Mouse (Mus musculus) kidney, embryonic 16.5 days (tissue): ENCODE results near the gene Zbed4. TPM values are rescaled to one million over a fixed set of nuclear protein-coding genes. Genes with fewer than 3 reads are reported as not detected.
A peak's percentile ranks its signal among the peaks of the same experiment; 100 is the strongest.

ENCODE experiments used
- ATAC-seq: fragments of 200-750 bp; cut with Nextera tagmentation; 2 replicates; pipeline ENCODE4 v1.8.0; 2017; ENCODE audit warnings: moderate TSS enrichment; ENCODE audit not compliant: low FRiP score, low TSS enrichment
- H3K27ac ChIP-seq: fragments of 300-500 bp; sonication (generic); 2 replicates; pipeline ENCODE4 v1.5.1; 2014; ENCODE audit warnings: low read length
- H3K27me3 ChIP-seq: fragments of 300-500 bp; sonication (generic); 2 replicates; pipeline ENCODE4 v1.6.1; 2014; ENCODE audit warnings: low read length, control low read depth, mixed read lengths; ENCODE audit not compliant: insufficient read depth
- H3K36me3 ChIP-seq: fragments of 300-500 bp; sonication (generic); 2 replicates; pipeline ENCODE4 v1.6.1; 2014; ENCODE audit warnings: low read length, control low read depth, mixed read lengths; ENCODE audit not compliant: insufficient read depth
- H3K4me1 ChIP-seq: fragments of 300-500 bp; sonication (generic); 2 replicates; pipeline ENCODE4 v1.6.1; 2014; ENCODE audit warnings: low read length, control low read depth, mixed read lengths; ENCODE audit not compliant: insufficient read depth
- H3K4me2 ChIP-seq: fragments of 300-500 bp; sonication (generic); replicated peaks from 2 replicates; pipeline ENCODE4 v1.6.1; 2014; ENCODE audit warnings: low read depth, low read length
- H3K4me3 ChIP-seq: fragments of 300-500 bp; sonication (generic); 2 replicates; pipeline ENCODE4 v1.5.1; 2014; ENCODE audit warnings: mild to moderate bottlenecking, low read length
- H3K9ac ChIP-seq: fragments of 300-500 bp; sonication (generic); replicated peaks from 2 replicates; pipeline ENCODE4 v1.6.1; 2014; ENCODE audit warnings: low read length
- H3K9me3 ChIP-seq: fragments of 300-500 bp; sonication (generic); 2 replicates; pipeline ENCODE4 v1.6.1; 2016; ENCODE audit warnings: low read length, control low read depth
- WGBS: fragments of 180-500 bp; shearing (Covaris S2); extraction: QIAGEN DNeasy Blood & Tissue Kit; methylation state at CpG from one replicate; pipeline ENCODE4 v1.1.7; 2014; 5-methylcytosine and 5-hydroxymethylcytosine counted together
- polyA plus RNA-seq: library from polyadenylated mRNA; unstranded; fragments of >200 nt; fragmentation: Nextera tagmentation; extraction: Ambion mirVana; gene quantifications from 2 replicates; pipeline ENCODE4 v1.2.1, GENCODE M21; 2015

Zbed4 gene
- polyA plus RNA-seq, 1 experiment from 2014 or later = 22.0 TPM

DNA sequence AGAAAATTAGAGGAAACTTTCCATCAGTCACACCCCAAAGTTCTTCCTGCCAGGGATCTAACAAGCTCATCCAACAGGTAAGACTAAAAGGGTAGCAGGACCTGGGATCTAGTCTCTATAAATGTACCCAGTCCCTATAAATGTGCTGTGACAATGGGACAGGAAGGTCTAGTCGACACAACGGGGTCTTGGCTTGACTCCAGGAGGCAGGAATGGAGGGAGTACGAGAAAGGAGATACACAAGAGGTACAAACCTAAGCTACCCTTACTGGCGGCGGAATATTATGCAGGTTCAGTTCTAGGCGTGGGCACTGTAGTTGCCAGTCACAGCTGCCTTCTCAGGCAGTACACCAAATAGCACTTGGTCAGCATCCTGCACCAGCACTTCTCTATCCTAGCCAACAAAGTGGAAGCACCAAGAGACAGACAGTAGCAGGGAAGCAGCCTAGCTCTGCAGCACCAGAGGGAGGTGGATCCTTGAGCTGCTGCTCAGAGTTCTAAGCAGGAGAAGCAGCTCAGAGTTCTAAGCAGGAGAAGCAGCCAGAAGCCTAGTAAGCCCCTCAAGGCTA lies 37.4 kb upstream of the Zbed4 start:
- H3K27me3 ChIP-seq = no peaks in the 10 kb centered on the region
- no peak overlapping the region for H3K27ac ChIP-seq
- no peaks in the 10 kb centered on the region for H3K9me3 ChIP-seq
- H3K36me3 ChIP-seq = peaks cover 76% of the 10 kb centered on the region
- H3K4me1 ChIP-seq = no peaks in the 10 kb centered on the region
- no peak overlapping the region for H3K4me3 ChIP-seq
- no peak overlapping the region for H3K9ac ChIP-seq
- H3K4me2 ChIP-seq = no peak overlapping the region
- 84% methylated on average over 6 of the region's 6 CpGs for WGBS
- ATAC-seq = no peak

DNA sequence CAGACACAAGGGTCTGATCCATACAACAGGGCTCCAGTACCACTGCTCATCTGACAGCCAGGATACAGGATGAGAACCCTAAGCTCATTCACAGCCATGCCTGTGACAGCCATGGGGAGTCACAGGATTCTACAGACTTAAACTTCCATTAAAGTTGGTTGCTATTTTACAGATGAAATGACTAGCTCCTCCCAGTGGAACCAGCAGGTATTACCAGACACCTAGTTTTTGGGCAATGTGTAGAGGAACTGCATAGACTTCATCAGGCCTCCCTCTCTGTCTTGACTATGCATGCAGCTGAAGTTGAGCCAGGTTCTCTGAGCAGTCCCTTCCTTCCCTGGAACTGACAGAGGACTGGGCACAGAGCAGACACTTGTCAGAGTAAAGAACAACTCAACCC lies 35.1 kb upstream of the Zbed4 start:
- Histone ChIP-seq H3K9me3 (no peaks in the 10 kb centered on the region), H3K36me3 (peaks cover 66% of the 10 kb centered on the region), H3K4me1 (no peaks in the 10 kb centered on the region), H3K4me3 (no peak overlapping the region), H3K27ac (no peak overlapping the region), H3K4me2 (no peak overlapping the region), H3K27me3 (no peaks in the 10 kb centered on the region), H3K9ac (no peak overlapping the region)
- ATAC-seq = no peak

DNA sequence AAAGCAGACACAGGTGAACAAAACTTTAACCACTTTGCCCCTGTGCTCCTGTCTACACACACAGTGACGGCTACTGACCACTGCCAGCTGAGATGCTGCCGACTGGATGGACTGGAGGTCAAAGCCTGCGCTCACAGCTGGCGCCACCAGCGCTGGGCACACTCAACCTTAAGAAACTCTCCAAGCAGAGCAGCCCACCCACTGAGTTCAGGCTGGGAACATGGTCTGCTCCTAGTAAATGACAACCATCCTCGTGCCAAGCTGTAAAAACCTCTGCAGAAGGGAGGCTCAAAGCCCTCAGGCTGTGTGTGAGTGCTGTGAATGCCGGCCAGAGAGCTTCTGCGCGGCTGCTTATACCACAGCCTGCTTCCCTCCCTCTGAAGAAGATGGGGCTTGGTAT lies 34.2 kb upstream of the Zbed4 start:
- Histone ChIP-seq H3K27me3 (no peaks in the 10 kb centered on the region), H3K4me2 (no peak overlapping the region), H3K27ac (no peak overlapping the region), H3K4me1 (no peaks in the 10 kb centered on the region), H3K9me3 (no peaks in the 10 kb centered on the region), H3K9ac (no peak overlapping the region), H3K36me3 (peaks cover 57% of the 10 kb centered on the region), H3K4me3 (no peak overlapping the region)
- 64% methylated on average over 9 of the region's 9 CpGs for WGBS
- ATAC-seq = no peak

DNA sequence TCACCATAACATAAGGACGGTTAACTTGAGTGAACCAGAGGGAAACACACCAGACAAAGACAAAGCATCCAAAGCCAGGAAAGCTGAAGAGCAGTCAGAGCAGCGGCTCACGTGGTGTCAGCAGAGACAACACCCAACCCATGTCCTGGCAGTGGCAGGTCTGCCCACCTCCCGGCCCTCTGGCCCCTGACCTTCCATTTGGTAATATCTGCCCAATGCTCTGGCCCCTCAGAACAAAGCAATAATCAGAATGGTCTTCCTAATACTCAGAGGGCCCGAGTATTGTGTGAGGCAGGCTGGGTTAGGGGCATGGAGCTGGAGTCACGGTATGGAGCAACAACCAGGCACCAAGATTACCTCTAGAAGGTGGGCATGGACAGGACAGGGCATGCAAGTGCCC lies 28.3 kb upstream of the Zbed4 start:
- H3K9ac ChIP-seq = no peak overlapping the region
- no peak overlapping the region for H3K4me3 ChIP-seq
- WGBS = 78% methylated on average over 6 of the region's 6 CpGs
- no peak overlapping the region for H3K27ac ChIP-seq
- H3K9me3 ChIP-seq = no peaks in the 10 kb centered on the region
- ATAC-seq = no peak
- H3K27me3 ChIP-seq = no peaks in the 10 kb centered on the region
- H3K36me3 ChIP-seq = peaks cover 59% of the 10 kb centered on the region
- H3K4me1 ChIP-seq = no peaks in the 10 kb centered on the region
- no peak overlapping the region for H3K4me2 ChIP-seq

DNA sequence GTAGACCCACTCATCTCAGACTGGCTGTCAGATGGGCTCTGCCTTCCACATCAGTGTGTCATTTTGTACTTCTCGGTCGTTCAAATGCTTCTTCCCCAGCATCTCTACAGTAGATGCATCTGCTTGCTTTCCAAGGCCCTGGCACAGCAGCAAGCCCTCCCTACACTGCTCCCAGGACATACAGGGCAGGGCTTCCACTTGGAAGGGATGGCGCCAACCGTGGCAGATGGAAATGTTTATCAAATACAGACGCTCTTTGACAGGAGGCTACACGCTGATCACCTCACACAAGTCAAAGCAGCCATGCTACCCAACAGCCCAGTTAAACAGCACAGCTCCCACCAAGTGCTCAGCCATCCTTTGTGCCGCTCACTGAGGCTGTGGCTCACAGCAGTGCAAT lies 27.1 kb upstream of the Zbed4 start:
- ATAC-seq = no peak
- 90% methylated on average over 7 of the region's 7 CpGs for WGBS
- peaks cover 64% of the 10 kb centered on the region for H3K36me3 ChIP-seq
- no peak overlapping the region for H3K27ac ChIP-seq
- H3K27me3 ChIP-seq = no peaks in the 10 kb centered on the region
- no peak overlapping the region for H3K9ac ChIP-seq
- H3K4me3 ChIP-seq = no peak overlapping the region
- no peak overlapping the region for H3K4me2 ChIP-seq
- no peaks in the 10 kb centered on the region for H3K9me3 ChIP-seq
- H3K4me1 ChIP-seq = no peaks in the 10 kb centered on the region

DNA sequence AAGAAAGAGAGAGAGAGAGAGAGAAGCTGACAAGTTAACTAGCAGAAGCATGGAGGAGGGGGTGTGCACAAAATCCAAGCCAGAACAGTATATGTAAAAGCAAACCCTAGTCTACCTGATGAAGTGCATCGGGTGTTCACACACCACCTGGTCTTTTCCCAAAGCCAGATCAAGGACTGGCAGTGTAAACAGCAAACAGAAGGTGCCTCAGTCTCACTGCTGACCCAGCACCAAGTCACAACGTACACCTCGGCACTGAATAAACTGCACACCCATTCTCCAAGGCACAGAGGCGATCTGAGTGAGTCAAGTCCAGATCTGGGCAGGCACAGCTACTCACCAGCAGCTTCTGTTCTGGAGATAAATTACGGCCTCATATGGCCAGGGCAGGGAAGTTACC lies 26.4 kb upstream of the Zbed4 start:
- WGBS = 82% methylated on average over 5 of the region's 5 CpGs
- H3K27ac ChIP-seq = no peak overlapping the region

DNA sequence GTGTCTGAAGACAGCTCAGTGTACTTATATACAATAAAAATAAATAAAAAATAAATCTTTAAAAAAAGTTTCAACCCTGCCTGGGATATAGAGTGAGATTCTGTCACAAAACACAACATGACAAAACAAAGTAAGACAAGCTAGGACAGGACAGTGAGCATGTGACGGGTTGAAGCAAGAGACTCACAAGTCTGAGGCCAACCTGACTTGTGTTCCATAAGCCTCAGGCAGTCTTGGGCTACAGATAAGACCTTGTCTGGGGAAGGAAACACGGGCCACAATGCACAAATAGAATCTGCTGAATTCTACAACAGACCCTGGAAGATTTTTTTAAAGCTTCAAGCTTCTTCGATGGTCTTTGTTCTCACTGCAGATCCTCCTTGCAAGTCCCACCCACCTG lies 24.3 kb upstream of the Zbed4 start:
- Histone ChIP-seq H3K36me3 (peaks cover 65% of the 10 kb centered on the region), H3K27ac (no peak overlapping the region), H3K27me3 (no peaks in the 10 kb centered on the region), H3K4me1 (peaks cover 7% of the 10 kb centered on the region), H3K9me3 (no peaks in the 10 kb centered on the region), H3K9ac (no peak overlapping the region), H3K4me2 (no peak overlapping the region), H3K4me3 (no peak overlapping the region)
- 87% methylated on average over 3 of the region's 3 CpGs for WGBS
- ATAC-seq = no peak

More for the DNA sequence above, 26.4 kb upstream of the Zbed4 start:
- Histone ChIP-seq H3K4me1 (no peaks in the 10 kb centered on the region), H3K36me3 (peaks cover 66% of the 10 kb centered on the region), H3K9ac (no peak overlapping the region), H3K4me2 (no peak overlapping the region), H3K27me3 (no peaks in the 10 kb centered on the region), H3K4me3 (no peak overlapping the region), H3K9me3 (no peaks in the 10 kb centered on the region)
- ATAC-seq = no peak

DNA sequence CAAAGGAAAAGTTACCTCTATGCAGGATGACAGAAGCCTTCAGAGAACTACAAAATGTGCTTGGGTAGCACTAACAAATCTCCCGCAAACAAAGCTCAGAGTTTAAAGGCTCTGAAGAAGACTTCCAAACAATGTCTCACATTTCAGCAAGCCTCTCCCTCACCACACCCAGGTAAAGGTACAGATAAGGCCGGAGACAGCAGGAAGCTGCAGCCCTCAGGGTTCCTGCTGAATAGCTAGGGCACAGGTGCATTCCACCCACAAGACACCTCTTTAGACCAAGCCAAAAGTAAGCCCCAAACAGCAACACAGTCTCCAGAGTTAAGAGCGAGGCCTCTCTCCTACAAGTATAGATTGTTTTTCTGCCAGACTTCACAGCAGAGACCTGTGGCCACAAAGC lies 20.7 kb upstream of the Zbed4 start:
- Histone ChIP-seq H3K27me3 (no peaks in the 10 kb centered on the region), H3K4me2 (no peak overlapping the region), H3K9ac (no peak overlapping the region), H3K27ac (no peak overlapping the region), H3K4me1 (peaks cover 17% of the 10 kb centered on the region), H3K9me3 (no peaks in the 10 kb centered on the region), H3K36me3 (peaks cover 36% of the 10 kb centered on the region), H3K4me3 (no peak overlapping the region)
- no peak for ATAC-seq
- WGBS = 72% methylated on average over 3 of the region's 3 CpGs

DNA sequence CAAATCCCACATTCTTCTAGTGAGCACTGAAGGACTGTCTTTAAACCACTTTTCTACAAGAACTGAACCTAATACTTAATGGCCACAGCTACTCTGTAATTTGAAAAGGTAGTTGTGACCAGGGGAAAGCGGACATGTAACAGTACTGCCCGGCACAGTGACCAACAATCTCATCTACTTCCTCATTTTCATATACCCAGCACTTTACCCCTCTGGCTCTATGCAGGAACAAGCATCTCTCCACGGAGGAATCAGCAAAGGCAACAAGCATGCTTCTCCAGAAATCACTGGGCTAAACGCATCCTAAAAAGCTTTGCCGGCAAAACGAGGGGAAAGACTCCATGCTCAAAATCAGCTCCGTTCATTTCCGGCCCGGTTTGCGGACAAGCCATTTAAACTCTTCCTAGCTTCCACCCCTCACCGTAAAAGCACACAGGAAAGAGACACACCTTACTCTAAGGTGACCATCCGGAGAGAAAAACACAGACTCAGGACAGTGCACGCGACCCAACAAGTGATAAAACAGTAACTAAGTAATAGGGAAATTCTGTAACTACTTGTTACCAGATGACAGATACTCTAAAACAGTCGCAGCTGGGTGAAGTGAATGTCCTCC lies 18.9 kb upstream of the Zbed4 start:
- Histone ChIP-seq H3K4me2 (peak overlapping the region; percentile 65), H3K4me3 (peak overlapping the region; percentile 67), H3K27me3 (no peaks in the 10 kb centered on the region), H3K9ac (peak overlapping the region; percentile 98), H3K9me3 (no peaks in the 10 kb centered on the region), H3K4me1 (peaks cover 17% of the 10 kb centered on the region), H3K27ac (peak overlapping the region; percentile 84; the same call in 1 of the 2 replicates), H3K36me3 (peaks cover 24% of the 10 kb centered on the region)
- 12% methylated on average over 15 of the region's 15 CpGs for WGBS
- no peak for ATAC-seq

DNA sequence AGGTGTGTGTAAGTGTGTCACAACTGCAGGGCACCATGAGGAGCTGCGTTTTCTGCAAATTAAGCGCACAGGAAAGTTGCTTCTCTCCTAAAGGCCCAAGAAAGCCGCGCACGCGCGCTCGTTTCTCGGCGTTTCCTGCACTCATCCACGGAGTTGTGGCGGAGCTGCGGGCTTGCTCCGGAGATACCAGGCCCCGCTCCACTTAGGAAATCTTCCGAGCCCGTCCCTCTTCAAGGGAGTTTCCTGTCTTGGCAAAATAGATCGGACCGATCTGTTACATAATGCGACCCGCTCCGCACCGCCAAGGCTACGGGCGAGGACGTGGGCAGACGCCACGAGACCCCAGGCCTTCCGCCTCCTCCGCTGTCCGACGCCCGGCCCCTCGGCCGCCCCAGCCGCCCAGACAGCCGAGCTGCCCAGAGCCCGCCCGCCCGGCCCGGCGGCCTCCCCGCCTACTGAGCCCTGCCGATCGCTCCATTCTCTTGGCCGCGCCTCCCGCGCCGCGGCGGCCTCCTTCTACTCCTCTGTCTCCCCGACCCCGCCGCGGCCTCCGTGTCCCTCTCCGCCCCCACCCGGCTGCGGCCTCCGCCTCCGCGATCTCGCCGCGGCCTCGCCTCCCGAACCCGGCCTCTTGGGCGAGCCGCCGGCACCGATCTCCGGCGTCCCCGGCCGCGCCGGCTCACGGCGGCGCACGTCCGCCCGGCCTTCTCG lies 18.3 kb upstream of the Zbed4 start:
- peaks cover 17% of the 10 kb centered on the region for H3K4me1 ChIP-seq
- peak overlapping the region; percentile 98 for H3K9ac ChIP-seq
- H3K9me3 ChIP-seq = no peaks in the 10 kb centered on the region
- H3K4me2 ChIP-seq = peak overlapping the region; percentile 65
- peak overlapping the region; percentile 67 for H3K4me3 ChIP-seq
- WGBS = under 1% methylated on average over 51 of the region's 86 CpGs
- no peaks in the 10 kb centered on the region for H3K27me3 ChIP-seq
- ATAC-seq = peak; percentile 72
- H3K27ac ChIP-seq = peak overlapping the region; percentile 84
- H3K36me3 ChIP-seq = peaks cover 21% of the 10 kb centered on the region
